Mouse (Mus musculus) midbrain, embryonic 13.5 days (tissue): ENCODE results near the gene Prrc2b. TPM values are rescaled to one million over a fixed set of nuclear protein-coding genes. Genes with fewer than 3 reads are reported as not detected.

Experiments
- ATAC-seq: fragments of 200-750 bp; cut with Nextera tagmentation; 2 replicates; pipeline ENCODE4 v1.8.0; 2017; ENCODE audit warnings: mild to moderate bottlenecking, moderate TSS enrichment, moderate library complexity
- H3K27ac ChIP-seq: fragments of 300-500 bp; sonication (generic); 2 replicates; pipeline ENCODE4 v1.5.1; 2015; ENCODE audit warnings: inconsistent platforms, mild to moderate bottlenecking, moderate library complexity
- H3K27me3 ChIP-seq: fragments of 300-500 bp; sonication (generic); 2 replicates; pipeline ENCODE4 v1.6.1; 2015; ENCODE audit warnings: mild to moderate bottlenecking, inconsistent platforms
- H3K36me3 ChIP-seq: fragments of 300-500 bp; sonication (generic); 2 replicates; pipeline ENCODE4 v1.6.1; 2015; ENCODE audit warnings: mild to moderate bottlenecking, inconsistent platforms
- H3K4me1 ChIP-seq: fragments of 300-500 bp; sonication (generic); replicated peaks from 2 replicates; pipeline ENCODE4 v1.6.1; 2015; ENCODE audit warnings: inconsistent platforms
- H3K4me2 ChIP-seq: fragments of 300-500 bp; sonication (generic); replicated peaks from 2 replicates; pipeline ENCODE4 v1.6.1; 2015; ENCODE audit warnings: moderate library complexity, mild to moderate bottlenecking, inconsistent platforms
- H3K4me3 ChIP-seq: fragments of 300-500 bp; sonication (generic); replicated peaks from 2 replicates; pipeline ENCODE4 v1.5.1; 2015; ENCODE audit warnings: mild to moderate bottlenecking, inconsistent platforms
- H3K9ac ChIP-seq: fragments of 300-500 bp; sonication (generic); replicated peaks from 2 replicates; pipeline ENCODE4 v1.6.1; 2015; ENCODE audit warnings: mild to moderate bottlenecking, inconsistent platforms
- H3K9me3 ChIP-seq: fragments of 300-500 bp; sonication (generic); 2 replicates; pipeline ENCODE4 v1.6.1; 2016; ENCODE audit warnings: mild to moderate bottlenecking, inconsistent platforms
- WGBS: fragments of 180-500 bp; shearing (Covaris S2); methylation state at CpG from one replicate; pipeline ENCODE4 v1.1.7; 2015; 5-methylcytosine and 5-hydroxymethylcytosine counted together
- polyA plus RNA-seq: library from polyadenylated mRNA; unstranded; fragments of >200 nt; fragmentation: Nextera tagmentation; extraction: Ambion mirVana; gene quantifications from 2 replicates; pipeline ENCODE4 v1.2.1, GENCODE M21; 2015

The Prrc2b gene
- polyA plus RNA-seq, 1 experiment from 2014 or later: 77.5 TPM

- H3K27me3 ChIP-seq: no peaks in the 10 kb centered on the region
- H3K36me3 ChIP-seq: peaks cover 100% of the 10 kb centered on the region
- H3K4me3 ChIP-seq: no peak overlapping the region
- no peak overlapping the region for H3K9ac ChIP-seq
- ATAC-seq: no peak
- WGBS: 93% methylated on average over 6 of the region's 6 CpGs
- no peak overlapping the region for H3K4me2 ChIP-seq
- no peaks in the 10 kb centered on the region for H3K4me1 ChIP-seq
- no peak overlapping the region for H3K27ac ChIP-seq
- no peaks in the 10 kb centered on the region for H3K9me3 ChIP-seq
Observed at GRCm38 (mm10) chr2:32220021-32220420, 69.1 kb downstream of the Prrc2b start.

GRCm38 (mm10) chr2:32220969-32221368 lies 70.1 kb downstream of the Prrc2b start:
- no peaks in the 10 kb centered on the region for H3K27me3 ChIP-seq
- no peaks in the 10 kb centered on the region for H3K4me1 ChIP-seq
- no peak for ATAC-seq
- H3K9me3 ChIP-seq: no peaks in the 10 kb centered on the region
- H3K4me3 ChIP-seq: no peak overlapping the region
- H3K9ac ChIP-seq: no peak overlapping the region
- WGBS: 97% methylated on average over 10 of the region's 10 CpGs
- H3K27ac ChIP-seq: no peak overlapping the region
- no peak overlapping the region for H3K4me2 ChIP-seq
- peaks cover 100% of the 10 kb centered on the region for H3K36me3 ChIP-seq

- H3K4me1 ChIP-seq: no peaks in the 10 kb centered on the region
- no peaks in the 10 kb centered on the region for H3K9me3 ChIP-seq
- H3K4me2 ChIP-seq: no peak overlapping the region
- H3K9ac ChIP-seq: no peak overlapping the region
- 88% methylated on average over 7 of the region's 7 CpGs for WGBS
- no peak overlapping the region for H3K27ac ChIP-seq
- ATAC-seq: no peak
- H3K4me3 ChIP-seq: no peak overlapping the region
- no peaks in the 10 kb centered on the region for H3K27me3 ChIP-seq
- H3K36me3 ChIP-seq: peaks cover 100% of the 10 kb centered on the region
Observed at GRCm38 (mm10) chr2:32221577-32221976, 70.7 kb downstream of the Prrc2b start.

GRCm38 (mm10) chr2:32222057-32222456 lies 71.2 kb downstream of the Prrc2b start:
- WGBS: 88% methylated on average over 10 of the region's 10 CpGs
- Histone ChIP-seq H3K27ac (no peak overlapping the region), H3K4me1 (no peaks in the 10 kb centered on the region), H3K9ac (no peak overlapping the region), H3K36me3 (peaks cover 100% of the 10 kb centered on the region), H3K4me3 (no peak overlapping the region), H3K4me2 (no peak overlapping the region), H3K9me3 (no peaks in the 10 kb centered on the region), H3K27me3 (no peaks in the 10 kb centered on the region)
- ATAC-seq: no peak

- no peaks in the 10 kb centered on the region for H3K9me3 ChIP-seq
- peak overlapping the region; percentile 73 for H3K4me3 ChIP-seq
- WGBS: 40% methylated on average over 7 of the region's 7 CpGs
- peak overlapping the region; percentile 83 for H3K27ac ChIP-seq
- H3K9ac ChIP-seq: peak overlapping the region; percentile 81
- no peak for ATAC-seq
- peak overlapping the region; percentile 89 for H3K4me2 ChIP-seq
- peaks cover 25% of the 10 kb centered on the region for H3K4me1 ChIP-seq
- H3K27me3 ChIP-seq: no peaks in the 10 kb centered on the region
- H3K36me3 ChIP-seq: peaks cover 43% of the 10 kb centered on the region
Observed at GRCm38 (mm10) chr2:32235433-32235832, 84.6 kb downstream of the Prrc2b start.

- Histone ChIP-seq H3K27ac (peak within 1 kb of the TSS; percentile 83), H3K9ac (peak within 1 kb of the TSS; percentile 81), H3K36me3 (peaks cover 39% of the 10 kb centered on the region), H3K9me3 (no peaks in the 10 kb centered on the region), H3K4me2 (peak within 1 kb of the TSS; percentile 89), H3K4me3 (peak within 1 kb of the TSS; percentile 73), H3K27me3 (no peaks in the 10 kb centered on the region), H3K4me1 (peaks cover 25% of the 10 kb centered on the region)
- under 1% methylated on average over 54 of the region's 54 CpGs for WGBS
- peak; percentile 93 for ATAC-seq
Observed at GRCm38 (mm10) chr2:32235886-32236759, 85.2 kb downstream of the Prrc2b start, which contains the start of gene Pomt1. Gene Pomt1 (plus strand): TSS chr2:32236590.

- WGBS: under 1% methylated on average over 20 of the region's 20 CpGs
- ATAC-seq: peak; percentile 70; the same call in 1 of the 2 replicates
- no peaks in the 10 kb centered on the region for H3K9me3 ChIP-seq
- peak overlapping the region; percentile 89 for H3K4me2 ChIP-seq
- peaks cover 25% of the 10 kb centered on the region for H3K4me1 ChIP-seq
- no peaks in the 10 kb centered on the region for H3K27me3 ChIP-seq
- peak overlapping the region; percentile 80 for H3K27ac ChIP-seq
- peak overlapping the region; percentile 73 for H3K4me3 ChIP-seq
- peaks cover 37% of the 10 kb centered on the region for H3K36me3 ChIP-seq
- peak overlapping the region; percentile 81 for H3K9ac ChIP-seq
Observed at GRCm38 (mm10) chr2:32236760-32237487, 86.0 kb downstream of the Prrc2b start.

- H3K27ac ChIP-seq: no peak overlapping the region
- H3K4me1 ChIP-seq: peaks cover 25% of the 10 kb centered on the region
- no peaks in the 10 kb centered on the region for H3K9me3 ChIP-seq
- peak overlapping the region; percentile 81 for H3K9ac ChIP-seq
- no peaks in the 10 kb centered on the region for H3K27me3 ChIP-seq
- 48% methylated on average over 4 of the region's 4 CpGs for WGBS
- H3K4me3 ChIP-seq: peak overlapping the region; percentile 73
- H3K4me2 ChIP-seq: peak overlapping the region; percentile 89
- peaks cover 32% of the 10 kb centered on the region for H3K36me3 ChIP-seq
- ATAC-seq: no peak
Observed at GRCm38 (mm10) chr2:32237571-32237970, 86.7 kb downstream of the Prrc2b start.

- Histone ChIP-seq H3K9me3 (no peaks in the 10 kb centered on the region), H3K27me3 (no peaks in the 10 kb centered on the region), H3K27ac (no peak overlapping the region), H3K4me1 (peaks cover 25% of the 10 kb centered on the region), H3K4me2 (no peak overlapping the region), H3K4me3 (no peak overlapping the region), H3K9ac (no peak overlapping the region), H3K36me3 (peaks cover 31% of the 10 kb centered on the region)
- ATAC-seq: no peak
- 92% methylated on average over 9 of the region's 9 CpGs for WGBS
Observed at GRCm38 (mm10) chr2:32238708-32239435, 88.0 kb downstream of the Prrc2b start.

GRCm38 (mm10) chr2:32240591-32240990 lies 89.7 kb downstream of the Prrc2b start:
- Histone ChIP-seq H3K27ac (no peak overlapping the region), H3K9me3 (no peaks in the 10 kb centered on the region), H3K4me2 (no peak overlapping the region), H3K27me3 (no peaks in the 10 kb centered on the region), H3K4me3 (no peak overlapping the region), H3K36me3 (peaks cover 45% of the 10 kb centered on the region), H3K9ac (no peak overlapping the region), H3K4me1 (peaks cover 12% of the 10 kb centered on the region)
- no peak for ATAC-seq
- WGBS: 79% methylated on average over 5 of the region's 5 CpGs

GRCm38 (mm10) chr2:32242986-32243385 lies 92.1 kb downstream of the Prrc2b start:
- Histone ChIP-seq H3K27me3 (no peaks in the 10 kb centered on the region), H3K4me2 (no peak overlapping the region), H3K9ac (no peak overlapping the region), H3K36me3 (peaks cover 68% of the 10 kb centered on the region), H3K9me3 (no peaks in the 10 kb centered on the region), H3K27ac (no peak overlapping the region), H3K4me1 (peaks cover 1% of the 10 kb centered on the region), H3K4me3 (no peak overlapping the region)
- ATAC-seq: no peak
- WGBS: 94% methylated on average over 4 of the region's 4 CpGs
